Mouse (Mus musculus) cerebellum, postnatal 10 days (tissue): ENCODE measurements at regions not wholly inside any gene's neighbourhood (a gene's known extent, or its start where the extent isn't known, plus 50 kb on each side); places are given as distances from the start of the nearest gene placed in this dataset.
A peak's percentile ranks its signal among the peaks of the same experiment; 100 is the strongest.

Experiments used
- DNase-seq, 2 experiments: peaks; one replicate each; pipeline ENCODE4 v3.0.0; 2021; ENCODE audit warnings: mixed read lengths in 2 of 2

DNA sequence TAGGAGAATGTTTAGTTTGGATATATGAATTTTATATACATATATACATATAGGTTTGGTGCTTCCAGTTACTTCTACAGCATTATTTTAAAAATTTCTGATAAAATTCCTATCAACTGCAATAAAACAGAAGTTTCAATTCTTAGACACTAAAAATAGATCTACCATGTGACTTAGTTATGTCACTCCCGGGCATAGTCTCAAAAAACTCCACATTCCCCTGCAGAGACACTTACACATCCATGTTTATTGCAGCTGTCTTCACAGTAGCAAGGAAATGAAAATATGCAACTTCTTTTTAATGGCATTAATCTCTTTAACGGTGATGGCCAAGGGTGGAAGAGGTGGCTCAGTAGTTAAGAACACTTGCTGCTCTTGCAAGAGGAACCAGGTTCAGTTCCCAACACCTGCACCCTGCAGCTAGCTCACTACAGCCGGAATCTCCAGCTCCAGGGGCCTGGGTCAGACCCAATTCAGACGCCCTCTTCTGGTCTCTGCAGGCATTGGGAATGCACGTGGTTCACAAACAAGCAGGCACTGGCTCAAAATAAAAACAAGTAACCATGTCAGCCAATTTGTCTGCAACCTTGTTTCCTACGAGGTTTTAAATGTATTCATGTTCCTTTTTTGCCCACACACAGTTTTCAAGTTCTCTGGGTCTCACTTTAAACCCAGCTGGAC, 204.4 kb downstream of the Adra2a start:
- DNase-seq: peak; percentile 37 to 53

DNA sequence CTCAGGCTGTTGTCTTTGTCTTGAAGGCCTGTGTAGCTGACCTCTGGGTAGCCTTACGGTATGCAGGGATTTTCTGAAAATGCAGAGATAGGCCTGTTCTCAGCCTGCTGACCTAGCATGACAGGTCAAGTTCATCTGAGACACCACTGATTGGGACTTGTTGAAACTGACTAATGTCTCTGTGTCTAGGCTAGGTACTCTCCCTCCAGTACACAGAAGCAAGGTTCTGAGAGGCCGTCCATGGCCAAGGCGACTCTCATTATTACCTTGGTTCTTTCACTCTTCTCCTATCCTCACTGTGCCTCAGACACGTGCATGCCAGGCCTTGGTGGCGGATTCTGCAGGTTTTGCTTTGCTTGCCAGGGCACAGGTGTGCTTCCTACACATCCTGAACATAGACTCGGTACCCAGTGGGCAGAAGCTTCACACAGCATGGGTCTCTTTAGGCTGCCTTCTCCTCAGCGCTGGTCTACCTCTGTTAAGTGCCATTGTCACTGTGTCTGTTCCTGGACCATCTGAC, 208.3 kb downstream of the Adra2a start:
- DNase-seq: no peak

DNA sequence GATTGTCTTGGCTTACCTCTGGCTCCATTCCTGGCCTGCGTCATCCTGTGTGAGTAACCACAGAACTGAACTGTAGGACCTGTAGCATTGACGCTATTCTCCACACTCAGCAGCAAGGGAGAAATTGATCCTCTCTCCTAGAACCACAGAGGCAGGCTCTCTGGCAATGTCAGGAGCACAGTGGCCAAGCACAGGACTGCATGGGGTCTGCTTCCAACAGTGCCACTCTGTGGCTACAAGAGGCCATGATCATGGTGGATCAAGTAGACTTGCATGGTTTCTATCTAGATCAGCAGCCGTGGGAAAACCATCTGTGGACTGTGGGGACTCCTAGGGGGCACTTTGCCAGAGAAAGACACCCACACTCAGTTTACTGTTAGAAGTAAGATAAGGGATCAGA, 213.9 kb downstream of the Adra2a start:
- peak in 1 of 2 experiments; percentile 7 for DNase-seq

DNA sequence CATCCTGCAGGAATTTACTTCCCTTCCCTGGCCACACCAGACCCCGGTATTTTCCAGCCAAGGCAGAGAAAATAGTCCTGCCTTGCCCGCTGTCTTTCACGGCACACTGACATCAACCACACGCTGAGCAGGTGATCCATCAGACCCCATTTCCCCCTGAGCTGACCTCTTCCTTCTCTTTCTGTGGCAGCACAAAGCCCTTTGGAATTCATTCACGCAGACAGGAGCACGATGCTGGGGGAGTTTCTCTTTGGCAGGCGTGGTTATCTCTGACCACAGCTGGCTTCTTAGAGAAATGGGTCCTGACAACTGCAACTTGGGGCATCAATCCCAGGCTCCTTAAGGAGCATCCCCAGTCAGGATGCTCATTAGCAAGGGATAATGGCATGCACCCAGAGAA, 215.2 kb downstream of the Adra2a start:
- peak in 1 of 2 experiments; percentile 4 for DNase-seq

DNA sequence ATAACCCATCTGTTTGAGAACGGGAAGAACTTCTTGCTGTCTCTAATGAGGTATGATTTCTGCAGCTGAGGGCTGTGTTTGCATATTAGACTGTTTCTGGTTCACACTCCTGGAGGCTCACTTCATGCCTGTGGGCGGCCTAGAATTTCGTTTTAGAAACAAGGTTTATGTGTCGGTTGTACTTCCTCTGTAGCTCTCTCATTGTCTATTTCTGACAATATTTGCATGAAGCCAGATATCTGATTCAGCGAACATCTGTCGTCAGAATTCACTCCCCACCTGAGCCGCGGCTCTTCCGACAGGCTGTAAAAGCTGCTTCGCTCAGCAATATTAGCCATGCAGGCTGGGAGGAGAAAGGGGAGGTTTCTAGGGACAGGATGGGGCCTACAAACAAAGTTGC, 233.4 kb downstream of the Adra2a start:
- DNase-seq: no peak

DNA sequence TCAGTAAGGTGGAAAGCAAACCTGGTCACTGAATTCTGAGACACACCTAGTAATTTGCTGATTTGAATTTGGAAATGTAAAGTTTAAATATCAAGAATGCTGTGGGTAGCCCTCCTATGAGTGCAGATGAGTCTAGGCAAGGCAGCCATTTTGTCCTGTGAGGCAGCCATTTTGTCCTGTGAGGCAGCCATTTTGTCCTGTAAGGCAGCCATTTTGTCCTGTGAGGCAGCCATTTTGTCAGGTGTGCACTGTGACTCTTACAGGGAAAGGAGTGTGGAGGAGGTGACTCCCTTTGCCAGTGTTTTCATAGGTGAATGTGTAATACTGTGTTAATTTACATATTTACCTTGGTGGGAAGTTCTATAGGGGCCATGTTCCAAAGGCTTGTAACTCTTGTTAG, 241.5 kb downstream of the Adra2a start:
- DNase-seq: no peak

DNA sequence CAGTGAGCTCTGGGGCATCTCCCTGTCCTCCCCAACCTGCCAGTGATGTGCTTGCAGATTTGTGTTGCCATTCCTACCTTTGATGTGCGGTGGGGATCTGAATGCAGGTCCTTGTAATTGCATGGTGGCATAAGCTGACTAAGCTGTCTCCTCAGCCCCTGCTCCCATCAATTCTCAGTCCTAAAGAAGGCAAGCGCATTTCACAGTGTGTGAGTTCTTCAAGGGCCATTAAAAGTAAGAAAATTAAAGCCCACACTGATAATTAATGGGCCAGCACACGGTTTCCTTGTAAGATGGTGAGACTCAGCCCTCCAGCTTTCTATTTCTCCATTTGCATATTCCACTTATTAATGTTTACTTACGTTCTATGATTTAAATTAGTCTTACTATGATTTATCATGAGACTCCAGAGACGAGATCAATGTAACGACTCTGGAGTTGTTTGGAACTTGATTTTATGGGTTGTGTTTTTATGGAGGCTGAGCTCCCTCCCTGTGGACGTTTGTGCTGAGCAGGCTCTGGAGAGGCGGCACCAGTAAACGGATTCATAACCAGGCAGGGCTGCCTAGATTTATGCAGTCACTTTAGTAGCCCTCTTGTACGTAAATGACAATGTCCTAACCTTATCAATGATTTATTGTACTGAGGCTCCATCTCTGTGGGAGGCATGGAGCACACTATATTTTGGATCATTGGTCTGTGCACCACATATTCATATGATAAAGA, 253.9 kb downstream of the Adra2a start:
- no peak for DNase-seq

DNA sequence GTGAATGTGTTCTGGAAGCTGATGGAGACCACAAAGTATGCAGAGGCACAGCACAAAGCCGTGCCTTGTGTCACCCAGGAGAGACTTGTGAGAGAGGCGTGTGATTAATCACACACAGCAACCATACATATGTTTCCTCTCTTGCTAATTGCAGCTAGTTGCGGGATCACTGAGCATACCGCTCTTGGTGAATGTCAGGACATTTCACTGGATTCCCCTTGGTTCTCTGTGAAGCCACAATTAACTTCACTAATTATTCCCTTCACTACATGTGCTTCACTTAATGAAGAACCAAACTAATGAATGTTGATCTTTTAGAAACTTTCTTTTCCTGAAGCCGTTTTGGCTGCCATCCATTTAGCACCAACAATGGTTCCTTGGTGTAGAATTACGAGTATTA, 267.3 kb downstream of the Adra2a start:
- no peak for DNase-seq

DNA sequence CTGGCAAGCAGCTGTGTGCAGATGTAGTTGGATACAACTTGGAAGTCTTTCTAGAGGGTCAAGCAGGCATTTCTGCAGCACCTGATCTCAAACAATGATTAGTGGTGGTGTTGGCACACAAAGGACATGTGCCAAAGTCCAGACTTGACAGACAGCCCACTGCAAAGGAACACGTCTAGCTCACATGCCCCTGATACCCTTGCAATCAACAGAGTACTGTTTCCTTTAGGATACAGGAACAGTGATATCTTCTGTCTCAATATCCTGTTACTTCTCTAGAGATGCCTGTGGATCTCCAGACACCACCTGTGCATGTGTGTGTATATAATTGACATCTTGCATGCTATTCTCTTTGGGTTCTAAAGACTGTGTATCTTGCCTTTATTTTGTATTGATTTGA, 267.8 kb downstream of the Adra2a start:
- DNase-seq: no peak

DNA sequence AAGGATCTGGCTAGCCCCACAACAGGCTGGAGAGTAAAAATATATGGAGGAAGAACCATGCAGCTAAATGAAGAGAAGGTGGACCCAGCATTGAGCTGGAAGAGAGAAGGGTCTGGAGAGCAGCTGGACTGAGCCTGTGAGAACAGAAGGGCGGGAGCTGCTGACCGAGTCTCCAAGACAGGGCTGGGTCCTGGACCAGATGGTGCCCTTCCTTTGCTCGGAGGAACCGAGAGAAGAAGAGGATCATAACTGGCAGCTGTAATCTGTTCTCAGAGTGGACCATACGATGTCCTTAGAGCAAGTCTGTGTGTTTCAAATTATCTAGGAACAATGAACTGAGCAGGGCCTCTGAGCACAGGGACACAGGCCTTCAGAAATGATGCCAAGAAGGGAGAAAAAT, 279.3 kb downstream of the Adra2a start:
- peak; percentile 53 to 65 for DNase-seq

DNA sequence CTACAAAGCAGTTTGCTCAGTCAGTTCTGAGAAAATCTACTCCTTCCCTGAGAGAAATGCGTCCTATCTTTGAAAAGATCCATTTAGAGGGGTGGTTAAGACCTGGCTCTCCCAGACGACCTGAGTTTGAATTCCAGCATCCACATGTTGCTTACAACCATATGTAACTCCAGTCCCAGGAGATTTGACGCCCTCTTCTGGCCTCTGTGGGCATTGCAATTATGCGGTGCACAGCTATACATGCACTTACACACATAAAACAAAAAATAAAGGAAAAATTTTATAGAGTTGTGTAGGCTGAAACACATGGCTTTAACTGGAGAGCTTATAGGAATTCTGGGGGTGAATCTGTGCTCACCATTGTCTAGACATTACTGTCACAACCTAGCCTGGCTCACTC, 281.0 kb downstream of the Adra2a start:
- DNase-seq: peak; percentile 15 to 24

DNA sequence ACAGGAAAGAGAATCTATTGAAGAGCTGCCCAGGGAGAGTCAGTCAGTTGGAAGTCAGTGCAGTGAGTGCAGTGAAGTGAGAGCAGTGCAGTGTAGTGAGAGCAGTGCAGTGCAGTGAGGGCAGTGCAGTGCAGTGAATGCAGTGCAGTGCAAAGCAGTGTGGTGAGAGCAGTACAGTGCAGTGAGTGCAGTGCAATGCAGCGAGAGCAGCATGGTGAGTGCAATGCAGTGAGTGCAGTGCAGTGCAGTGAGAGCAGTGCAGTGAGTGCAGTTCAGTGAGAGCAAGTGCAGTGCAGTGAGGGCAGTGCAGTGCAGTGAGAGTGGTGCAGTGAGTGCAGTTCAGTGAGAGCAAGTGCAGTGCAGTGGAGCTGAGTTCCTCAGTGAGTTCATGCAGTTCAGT, 288.2 kb downstream of the Adra2a start:
- DNase-seq: no peak

DNA sequence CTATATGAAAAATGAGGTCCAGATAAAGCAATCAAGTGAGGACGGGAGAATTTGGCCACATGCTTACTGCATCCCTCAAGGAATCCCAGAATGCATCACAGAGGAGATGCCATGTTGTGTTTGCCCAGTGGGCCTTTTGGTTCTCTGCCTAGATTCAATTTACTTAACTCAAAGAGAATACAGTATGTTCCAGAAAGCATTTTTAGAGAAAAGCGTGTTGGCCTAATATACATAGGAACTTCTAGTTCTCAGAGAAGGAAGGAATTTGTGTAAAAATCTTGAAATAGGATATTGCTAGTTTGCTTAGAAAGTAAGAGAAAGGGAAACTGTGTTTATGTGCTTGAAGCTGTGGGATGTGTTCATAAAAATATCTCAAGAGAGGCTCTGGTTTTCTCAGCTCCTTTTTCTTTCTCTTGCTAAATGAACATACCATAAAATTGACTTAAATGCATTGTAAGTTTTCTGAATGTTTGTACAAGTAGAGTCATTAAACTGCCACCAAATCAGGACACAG, 296.9 kb downstream of the Adra2a start:
- DNase-seq: no peak

DNA sequence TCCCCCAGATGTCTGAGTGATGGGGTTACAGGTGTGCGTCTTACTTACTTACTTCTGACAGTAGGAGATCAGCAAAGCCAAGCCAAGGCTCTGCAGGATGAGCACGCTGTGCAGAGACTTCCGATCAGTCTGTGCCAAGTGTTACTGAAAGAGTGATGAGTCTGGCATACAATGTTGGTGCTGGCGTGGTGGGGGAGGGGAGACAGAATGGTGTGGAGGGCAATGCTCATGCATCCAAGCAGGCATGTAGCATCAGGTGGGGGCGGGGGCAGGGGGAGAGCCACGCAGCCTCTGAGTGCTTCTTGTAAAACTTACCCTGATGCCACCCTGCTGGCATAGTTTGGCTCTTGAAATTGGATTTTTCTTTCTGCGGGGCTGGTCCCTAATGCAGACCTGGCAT, 315.8 kb downstream of the Adra2a start:
- peak; percentile 50 to 66 for DNase-seq

DNA sequence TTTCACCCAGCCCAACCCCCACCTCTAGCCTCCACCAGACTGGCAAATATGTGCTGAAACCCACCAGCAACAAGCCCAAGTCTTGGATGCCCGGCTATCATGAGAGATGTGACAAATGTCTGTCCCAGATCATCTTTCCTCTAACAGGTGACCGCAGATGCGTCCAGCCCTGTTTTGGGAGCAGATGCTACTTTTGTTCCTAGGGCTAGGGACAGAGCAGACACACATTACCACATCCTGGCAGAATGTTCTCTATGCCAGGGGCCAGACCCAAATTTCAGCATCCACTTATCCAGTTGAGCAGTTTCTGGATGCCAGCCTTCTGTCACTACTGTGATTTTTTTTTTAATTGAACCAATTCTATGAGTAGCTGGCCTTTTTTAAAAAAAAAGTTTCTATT, 316.7 kb downstream of the Adra2a start:
- DNase-seq: peak; percentile 54 to 61

DNA sequence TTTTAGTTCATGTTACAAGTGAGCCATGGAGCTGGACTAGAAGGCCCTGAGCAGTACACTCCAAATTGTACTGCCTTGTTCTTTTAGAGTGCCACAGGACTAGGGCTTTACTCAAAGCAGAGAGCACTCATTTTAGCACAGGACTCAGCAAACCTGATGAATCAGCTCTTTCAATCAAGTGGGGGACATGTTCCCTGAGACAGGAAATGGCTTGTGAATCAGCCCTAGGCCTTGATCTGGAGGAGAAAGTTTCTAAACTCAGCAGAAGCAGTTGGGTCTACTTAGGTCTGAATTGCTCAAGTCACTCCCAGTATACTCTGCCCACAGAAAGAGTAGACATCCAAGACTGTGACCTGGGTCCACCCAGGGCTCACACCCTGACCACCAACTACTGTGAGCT, 341.1 kb downstream of the Adra2a start:
- DNase-seq: no peak

DNA sequence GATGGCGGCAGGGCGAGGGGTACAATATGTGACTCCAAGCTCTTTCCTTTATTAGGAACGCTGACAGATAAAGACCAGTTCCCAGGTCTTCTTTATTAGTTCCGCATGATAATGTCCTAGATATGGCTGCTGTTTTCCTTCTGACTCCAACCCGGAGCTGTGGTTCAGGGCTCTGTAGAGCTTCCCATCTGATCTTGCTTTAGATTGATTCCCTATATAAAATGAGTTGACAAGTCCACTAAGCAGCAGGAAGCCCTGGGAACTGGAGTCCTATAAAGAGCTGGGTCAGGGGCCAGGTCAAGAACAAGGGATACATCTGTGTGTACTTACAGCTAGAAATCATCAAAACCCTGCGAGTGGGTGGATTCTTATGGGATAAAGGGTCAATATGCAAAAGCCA, 347.5 kb downstream of the Adra2a start:
- no peak for DNase-seq

DNA sequence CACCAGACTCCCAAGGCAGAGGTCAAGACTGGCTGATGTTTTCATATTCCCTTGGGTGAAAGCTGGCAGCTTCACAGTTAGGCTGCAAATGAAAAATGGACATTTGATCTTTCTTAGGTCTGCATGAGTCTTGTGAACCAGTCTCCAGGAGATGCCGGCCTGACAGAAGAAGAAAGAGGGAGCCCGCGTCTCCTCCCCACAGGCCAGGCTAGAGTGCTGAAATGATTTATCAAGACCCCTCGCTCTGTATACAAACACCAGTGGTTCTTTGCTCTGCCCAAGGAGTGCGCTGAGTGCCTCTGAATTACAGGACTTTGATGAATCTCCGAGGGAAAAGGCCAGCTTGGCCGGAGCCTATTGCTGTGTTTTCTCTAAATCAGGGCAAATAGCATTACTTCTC, 355.7 kb downstream of the Adra2a start:
- DNase-seq: no peak

DNA sequence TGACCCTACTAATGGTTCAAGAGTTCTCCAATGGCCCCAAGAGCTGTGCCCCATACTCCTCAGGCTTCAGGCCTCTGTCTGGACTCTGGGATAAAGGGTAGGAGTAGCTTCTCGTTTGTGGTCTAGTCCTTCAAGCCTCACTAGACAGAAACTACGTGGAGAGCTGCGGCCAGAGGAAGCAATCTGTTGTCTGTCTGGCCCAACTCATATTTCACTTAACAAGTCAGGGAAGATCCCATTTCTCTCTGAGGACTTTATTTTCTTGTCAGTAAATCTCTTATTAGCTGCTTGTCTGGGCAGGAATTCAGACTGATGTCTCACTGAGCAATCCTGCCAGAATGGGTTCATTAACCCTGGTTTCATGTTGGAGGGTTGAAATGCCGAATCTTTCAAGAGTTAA, 364.0 kb downstream of the Adra2a start:
- DNase-seq: no peak

DNA sequence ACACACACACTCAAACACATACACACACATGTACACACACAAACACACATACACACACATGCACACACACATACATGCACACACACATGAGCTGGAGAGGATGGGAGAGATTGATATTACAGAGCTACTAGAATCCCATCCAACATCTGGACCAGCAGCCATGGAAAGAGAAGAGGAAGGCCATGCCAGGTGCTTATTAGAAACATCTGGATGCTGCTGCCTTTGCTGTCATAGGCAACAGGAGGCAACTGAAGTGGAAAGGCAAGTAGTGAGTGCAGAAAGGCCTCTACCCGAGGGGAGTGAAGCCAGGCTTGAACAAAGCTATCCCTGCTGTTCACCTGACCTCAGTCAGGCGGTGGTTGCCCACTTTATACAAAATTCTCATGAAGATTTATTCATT, 385.1 kb downstream of the Adra2a start:
- no peak for DNase-seq

DNA sequence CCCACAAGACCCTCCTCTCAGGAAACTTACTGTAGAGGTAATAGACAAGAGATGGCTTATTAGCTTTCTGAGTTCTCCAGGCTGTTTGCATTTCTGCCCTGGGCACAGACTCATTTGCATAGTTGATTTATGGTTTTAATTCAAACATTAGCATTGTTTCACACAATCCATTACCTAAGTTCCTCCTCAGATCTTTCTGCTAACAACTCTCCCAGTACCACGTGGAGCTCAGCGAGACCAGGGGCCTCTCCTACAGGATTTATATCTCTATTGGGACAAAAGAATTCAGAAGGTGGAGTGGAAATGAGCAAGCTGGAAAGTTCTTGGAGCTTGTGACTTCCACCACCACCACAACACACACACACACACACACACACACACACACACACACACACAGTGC, 396.8 kb downstream of the Adra2a start:
- no peak for DNase-seq

DNA sequence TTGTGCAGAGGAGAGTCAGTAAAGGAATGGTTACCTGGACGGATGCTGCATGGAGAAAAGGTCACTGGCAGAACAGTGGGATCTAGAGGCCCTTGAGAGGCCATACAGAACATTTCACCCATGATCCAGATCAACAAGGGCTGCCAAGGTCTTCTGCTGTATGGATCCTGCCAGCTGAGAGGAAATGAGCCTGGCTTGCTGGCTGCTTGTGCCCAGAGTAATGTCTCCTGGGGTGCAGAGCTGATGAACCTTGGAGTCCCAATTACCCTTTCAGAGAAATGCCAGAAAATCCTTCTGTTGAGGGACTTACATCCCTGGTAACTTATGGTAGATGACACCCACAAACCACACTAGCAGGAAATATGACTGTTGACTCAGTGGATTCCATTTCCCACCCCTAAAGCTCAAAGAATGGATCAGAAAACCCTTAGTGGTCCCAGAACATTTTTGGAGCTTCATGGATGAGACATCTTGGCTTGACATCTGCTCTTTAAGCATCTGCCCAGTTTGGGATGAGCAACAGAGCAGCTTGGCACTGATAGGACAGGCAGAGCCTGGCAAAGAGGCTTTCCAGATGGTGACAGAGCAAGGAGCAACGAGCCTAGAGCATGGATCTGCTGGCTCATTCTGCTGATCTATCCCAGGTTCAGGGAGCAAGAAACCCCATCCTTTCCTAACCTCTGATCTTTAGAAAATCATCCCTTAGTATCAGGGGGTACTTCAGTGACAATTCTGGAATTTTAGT, 416.6 kb downstream of the Adra2a start:
- peak; percentile 64 to 65 for DNase-seq

DNA sequence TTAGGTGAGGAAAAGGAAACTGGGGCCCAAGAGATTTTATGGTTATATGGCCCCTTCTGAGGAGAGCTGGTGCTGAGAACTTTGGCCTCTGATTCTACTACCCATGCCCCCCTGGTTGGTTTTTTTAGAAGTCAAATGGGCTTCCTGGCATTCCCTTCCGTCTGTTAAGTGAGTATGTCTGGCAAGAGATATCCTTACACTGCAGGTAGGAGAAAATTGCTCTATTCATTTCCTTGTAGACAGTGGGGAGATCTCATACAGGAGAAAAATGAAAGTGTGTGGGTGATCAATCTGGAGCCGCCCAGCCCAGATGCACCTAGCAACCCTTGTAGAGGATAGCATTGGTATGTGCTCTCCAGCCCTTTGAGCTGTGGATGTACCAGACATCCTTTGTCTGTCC, 418.5 kb downstream of the Adra2a start:
- DNase-seq: no peak

DNA sequence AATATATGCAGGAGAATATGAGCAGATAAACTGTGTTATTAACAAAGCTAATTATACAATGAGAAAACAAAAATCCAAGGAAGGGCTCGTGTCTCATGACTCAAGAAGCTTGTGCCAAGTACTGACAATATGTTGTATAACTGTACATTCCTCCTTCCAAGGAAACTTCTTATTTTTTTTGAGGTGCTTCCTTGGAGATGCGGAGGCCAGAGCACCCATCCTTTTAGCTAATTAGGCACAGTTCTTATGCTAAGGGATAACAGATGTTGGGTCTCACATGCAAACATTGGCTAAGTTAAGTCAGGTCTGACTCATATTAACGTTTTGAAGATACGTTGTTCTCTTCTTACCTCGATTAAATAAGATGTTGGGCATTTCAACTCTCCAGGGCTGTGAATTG, 426.1 kb downstream of the Adra2a start:
- DNase-seq: no peak
